In genomic region chr14:27114362-27115274, GRCm38 (mm10) we compare ENCODE assay signal across 1 mouse cellular context.
TF ChIP-seq lines count a peak whose summit lies in the region.

Gene Arhgef3, plus strand, starts transcription at chr14:27114899.

TF ChIP-seq in CH12.LX, 34 proteins besides CTCF, POLR2A, EP300 and RAD21 (continued from another document):
- TF ChIP-seq MAX (IDR thresholded peaks at IDR 0.05; ENCODE audit: low read length), result no peak
- TF ChIP-seq JUN (IDR thresholded peaks at IDR 0.05; ENCODE audit: insufficient read depth, low read depth, low read length), result no peak
